Mouse (Mus musculus) intestine, postnatal 0 days (tissue): ENCODE measurements around the gene Cacna1h. TPM values are rescaled to one million over a fixed set of nuclear protein-coding genes. Genes with fewer than 3 reads are reported as not detected.

Source experiments
- ATAC-seq: fragments of 200-750 bp; cut with Nextera tagmentation; 2 replicates; pipeline ENCODE4 v1.8.0; 2017; ENCODE audit warnings: mild to moderate bottlenecking, moderate TSS enrichment, moderate library complexity
- H3K27ac ChIP-seq: fragments of 300-500 bp; sonication (generic); 2 replicates; pipeline ENCODE4 v1.5.1; 2014; ENCODE audit warnings: mild to moderate bottlenecking, low read depth, low read length, moderate library complexity
- H3K27me3 ChIP-seq: fragments of 300-500 bp; sonication (generic); replicated peaks from 2 replicates; pipeline ENCODE4 v1.6.1; 2014; ENCODE audit warnings: low read length, mixed read lengths; ENCODE audit not compliant: control insufficient read depth, insufficient read depth
- H3K36me3 ChIP-seq: fragments of 300-500 bp; sonication (generic); 2 replicates; pipeline ENCODE4 v1.6.1; 2014; ENCODE audit warnings: mild to moderate bottlenecking, moderate library complexity; ENCODE audit not compliant: control insufficient read depth, insufficient read depth
- H3K4me1 ChIP-seq: fragments of 300-500 bp; sonication (generic); replicated peaks from 2 replicates; pipeline ENCODE4 v1.6.1; 2014; ENCODE audit warnings: antibody characterized with exemption, low read length, mixed read lengths; ENCODE audit not compliant: control insufficient read depth, insufficient read depth
- H3K4me2 ChIP-seq: fragments of 300-500 bp; sonication (generic); replicated peaks from 2 replicates; pipeline ENCODE4 v1.6.1; 2014; ENCODE audit warnings: low read depth, mild to moderate bottlenecking, moderate library complexity
- H3K4me3 ChIP-seq: fragments of 300-500 bp; sonication (generic); 2 replicates; pipeline ENCODE4 v1.5.1; 2014; ENCODE audit warnings: low read depth, low read length
- H3K9ac ChIP-seq: fragments of 300-500 bp; sonication (generic); 2 replicates; pipeline ENCODE4 v1.6.1; 2014; ENCODE audit warnings: mild to moderate bottlenecking, low read depth, low read length
- H3K9me3 ChIP-seq: fragments of 300-500 bp; sonication (generic); 2 replicates; pipeline ENCODE4 v1.6.1; 2016; ENCODE audit warnings: mixed run types; ENCODE audit not compliant: control insufficient read depth
- CTCF ChIP-seq: sonication (generic); IDR thresholded peaks from 2 replicates; pipeline ENCODE4 v1.5.1; 2016; ENCODE audit warnings: low read depth, mild to moderate bottlenecking, control low read depth, antibody characterized with exemption, moderate library complexity
- WGBS: fragments of 180-500 bp; shearing (Covaris S2); extraction: QIAGEN DNeasy Blood & Tissue Kit; methylation state at CpG from one replicate; pipeline ENCODE4 v1.1.7; 2014; 5-methylcytosine and 5-hydroxymethylcytosine counted together
- polyA plus RNA-seq: library from polyadenylated mRNA; unstranded; fragments of >200 nt; fragmentation: Nextera tagmentation; extraction: Ambion mirVana; gene quantifications from 2 replicates; pipeline ENCODE4 v1.2.1, GENCODE M21; 2015

Gene Cacna1h
- polyA plus RNA-seq, 1 experiment from 2014 or later, result 1.7 TPM

DNA sequence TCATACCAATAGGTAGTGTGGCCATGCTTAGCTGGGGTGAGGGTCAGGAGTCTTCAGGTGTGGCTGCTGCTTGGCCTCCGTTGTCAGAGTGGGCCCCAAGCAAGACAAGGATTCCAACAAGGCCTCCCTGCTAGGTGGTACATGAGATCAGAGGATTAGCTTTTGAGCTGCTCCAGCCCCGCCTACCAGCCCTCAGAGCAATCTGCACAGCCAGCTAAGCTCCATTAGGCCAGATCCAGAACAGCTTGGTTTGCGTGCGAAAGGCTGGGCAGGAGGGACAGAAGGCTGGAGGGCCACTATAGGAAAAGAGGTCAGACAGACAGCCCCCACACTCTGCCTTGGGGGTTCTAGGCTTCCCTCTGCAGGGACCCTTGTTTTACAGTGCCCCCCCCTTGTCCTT, 32.1 kb downstream of the Cacna1h start:
- Histone ChIP-seq H3K27ac (no peak overlapping the region), H3K4me1 (0 out of 2 replicates have a peak, but pooled peaks cover 2% of the 10 kb centered on the region), H3K4me2 (no peak overlapping the region), H3K9ac (no peak overlapping the region), H3K4me3 (no peak overlapping the region), H3K36me3 (no peaks in the 10 kb centered on the region), H3K9me3 (no peaks in the 10 kb centered on the region), H3K27me3 (no peaks in the 10 kb centered on the region)
- WGBS, result 57% methylated on average over 4 of the region's 4 CpGs
- ATAC-seq, result no peak
- TF ChIP-seq CTCF, result no peak

DNA sequence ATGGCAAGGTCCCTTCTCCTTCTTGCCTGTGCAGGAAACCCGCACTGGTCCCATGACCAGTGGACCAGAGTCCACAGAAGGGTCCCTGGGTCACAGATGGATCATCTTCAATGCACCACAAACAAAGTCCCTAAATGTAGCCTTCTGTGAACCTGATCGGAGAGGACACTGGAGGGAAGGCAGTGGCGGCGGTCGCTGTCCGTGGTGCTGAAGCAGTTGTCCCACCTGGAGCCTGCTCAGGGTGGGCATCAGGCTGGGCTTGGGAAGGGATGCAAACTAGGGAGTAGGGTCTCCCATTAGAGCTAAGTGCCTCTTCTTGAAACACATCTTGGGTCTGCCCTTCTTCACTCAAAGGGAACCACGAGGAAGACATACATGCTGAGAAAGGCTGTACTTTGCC, 33.1 kb downstream of the Cacna1h start:
- H3K4me2 ChIP-seq, result no peak overlapping the region
- H3K4me1 ChIP-seq, result 0 out of 2 replicates have a peak, but pooled peaks cover 2% of the 10 kb centered on the region
- no peaks in the 10 kb centered on the region for H3K27me3 ChIP-seq
- no peak for TF ChIP-seq CTCF
- H3K9me3 ChIP-seq, result no peaks in the 10 kb centered on the region
- H3K27ac ChIP-seq, result no peak overlapping the region
- no peak for ATAC-seq
- no peak overlapping the region for H3K9ac ChIP-seq
- H3K36me3 ChIP-seq, result no peaks in the 10 kb centered on the region
- no peak overlapping the region for H3K4me3 ChIP-seq
- 5% methylated on average over 7 of the region's 7 CpGs for WGBS

DNA sequence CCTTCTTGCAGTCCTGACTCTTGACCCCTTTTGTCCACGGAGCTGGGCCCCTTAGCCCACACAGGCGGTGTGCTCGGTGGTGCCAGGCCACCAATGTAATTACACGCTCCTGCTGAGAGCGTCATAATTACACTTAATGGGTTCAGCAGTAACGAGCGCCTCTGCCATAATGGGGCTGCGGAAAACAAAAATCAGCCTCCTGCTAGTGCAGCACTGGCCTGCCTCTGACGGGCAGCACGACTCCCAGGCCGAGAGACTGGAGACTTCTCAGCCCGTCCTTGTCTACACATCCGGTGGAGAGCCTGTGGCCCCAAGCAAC, 35.1 kb downstream of the Cacna1h start:
- H3K9ac ChIP-seq, result no peak overlapping the region
- ATAC-seq, result no peak
- H3K36me3 ChIP-seq, result no peaks in the 10 kb centered on the region
- H3K4me3 ChIP-seq, result no peak overlapping the region
- H3K9me3 ChIP-seq, result no peaks in the 10 kb centered on the region
- WGBS, result 72% methylated on average over 13 of the region's 13 CpGs
- H3K27me3 ChIP-seq, result no peaks in the 10 kb centered on the region
- H3K4me1 ChIP-seq, result no peaks in the 10 kb centered on the region
- TF ChIP-seq CTCF, result no peak
- H3K4me2 ChIP-seq, result no peak overlapping the region
- H3K27ac ChIP-seq, result no peak overlapping the region

DNA sequence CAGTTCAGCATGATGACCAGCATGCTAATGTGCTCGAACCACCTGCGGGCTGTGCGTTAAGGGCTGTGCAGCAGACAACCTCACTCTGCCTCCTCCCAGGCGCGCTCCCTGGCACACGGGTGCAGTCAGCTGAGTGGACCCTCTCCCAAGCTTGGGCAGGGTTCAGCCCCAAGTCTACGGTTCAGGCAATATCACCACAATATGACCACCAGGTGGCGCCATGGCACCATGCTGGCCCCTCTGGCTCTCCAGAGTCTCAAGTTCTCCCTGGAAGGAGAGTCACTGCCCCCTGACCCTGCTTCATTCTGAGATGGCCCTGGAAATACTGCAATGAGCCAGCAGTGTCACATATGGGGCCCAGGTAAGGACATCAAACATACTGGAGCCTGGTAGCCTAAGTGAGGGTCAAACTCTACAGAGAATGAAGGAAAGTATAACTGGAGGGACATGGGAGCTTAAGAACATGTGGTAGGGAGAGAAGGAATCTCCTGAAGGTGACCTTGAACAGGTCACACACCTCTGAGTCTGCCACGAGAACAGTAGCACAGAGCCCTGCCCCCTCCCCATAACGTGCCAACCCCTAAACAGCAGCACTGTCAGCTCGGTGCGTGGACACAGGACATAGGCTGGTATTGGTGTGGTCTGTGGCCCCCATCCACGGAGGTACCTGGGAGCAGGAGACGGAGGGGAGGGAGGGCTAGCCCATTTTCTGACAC, 35.6 kb downstream of the Cacna1h start:
- no peaks in the 10 kb centered on the region for H3K36me3 ChIP-seq
- H3K4me1 ChIP-seq, result no peaks in the 10 kb centered on the region
- ATAC-seq, result 0 out of 2 replicates have a peak, but pooled peaks have one; percentile 23
- no peak overlapping the region for H3K4me3 ChIP-seq
- H3K27ac ChIP-seq, result no peak overlapping the region
- H3K27me3 ChIP-seq, result no peaks in the 10 kb centered on the region
- 35% methylated on average over 14 of the region's 14 CpGs for WGBS
- H3K9ac ChIP-seq, result no peak overlapping the region
- peak; percentile 98 for TF ChIP-seq CTCF
- no peaks in the 10 kb centered on the region for H3K9me3 ChIP-seq
- no peak overlapping the region for H3K4me2 ChIP-seq

DNA sequence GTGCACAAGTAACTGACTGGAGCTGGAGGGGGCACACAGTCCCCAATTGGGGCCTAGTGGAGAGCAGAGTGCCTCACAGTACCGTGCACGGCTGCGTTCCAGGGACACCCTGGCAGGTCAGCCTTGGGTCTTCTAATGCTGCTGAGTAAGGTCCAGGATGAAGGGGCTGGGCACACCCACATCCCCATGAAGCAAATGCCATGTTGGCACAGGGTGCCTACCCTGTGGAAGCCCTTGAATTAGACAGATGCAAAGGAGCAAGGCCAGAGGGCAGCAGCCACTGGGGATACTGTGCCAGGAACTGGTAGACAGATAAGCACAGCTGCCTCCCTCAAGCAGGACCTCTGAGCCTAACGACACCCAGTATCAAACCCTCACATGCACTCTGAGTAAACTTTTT, 39.1 kb downstream of the Cacna1h start:
- whole genome bisulfite sequencing, result 84% methylated on average over 4 of the region's 4 CpGs
- no peak for TF ChIP-seq CTCF

DNA sequence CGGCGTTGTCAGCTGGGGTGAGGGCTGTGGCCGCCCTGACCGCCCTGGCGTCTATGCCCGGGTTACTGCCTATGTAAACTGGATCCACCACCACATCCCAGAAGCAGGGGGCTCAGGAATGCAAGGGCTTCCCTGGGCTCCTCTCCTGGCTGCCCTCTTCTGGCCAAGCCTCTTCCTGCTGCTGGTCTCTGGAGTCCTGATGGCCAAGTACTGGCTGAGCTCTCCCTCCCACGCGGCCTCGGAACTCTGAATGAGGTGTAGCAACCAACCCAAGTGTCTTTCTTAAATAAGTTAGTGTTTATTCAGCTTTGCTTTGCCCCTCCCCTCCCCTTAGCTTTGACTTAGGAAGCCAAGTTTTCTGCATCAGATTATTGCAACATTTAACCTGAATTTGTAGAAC, 59.6 kb downstream of the Cacna1h start:
- peak; percentile 65 for TF ChIP-seq CTCF
- 35% methylated on average over 9 of the region's 9 CpGs for WGBS
- no peaks in the 10 kb centered on the region for H3K27me3 ChIP-seq
- H3K9me3 ChIP-seq, result no peaks in the 10 kb centered on the region
- no peak overlapping the region for H3K4me3 ChIP-seq
- H3K4me1 ChIP-seq, result no peaks in the 10 kb centered on the region
- no peak for ATAC-seq
- no peaks in the 10 kb centered on the region for H3K36me3 ChIP-seq
- H3K4me2 ChIP-seq, result no peak overlapping the region
- H3K9ac ChIP-seq, result no peak overlapping the region
- H3K27ac ChIP-seq, result no peak overlapping the region

More for the DNA sequence above, 39.1 kb downstream of the Cacna1h start:
- Histone ChIP-seq H3K4me1 (no peaks in the 10 kb centered on the region), H3K36me3 (no peaks in the 10 kb centered on the region; the same call in 1 of the 2 replicates), H3K27ac (no peak overlapping the region), H3K9me3 (no peaks in the 10 kb centered on the region), H3K27me3 (no peaks in the 10 kb centered on the region), H3K4me3 (no peak overlapping the region), H3K9ac (no peak overlapping the region), H3K4me2 (no peak overlapping the region)
- no peak for ATAC-seq
